Mouse (Mus musculus) G1E (cell line): Measurements from ENCODE around the gene Gm20403. TPM values are rescaled to one million over a fixed set of nuclear protein-coding genes. Genes with fewer than 3 reads are reported as not detected.

Source experiments
- polyA plus RNA-seq: library from polyadenylated mRNA; stranded (reverse); fragments of >175 nt; gene quantifications from 2 replicates; pipeline ENCODE4 v1.2.3, GENCODE M21; 2012
- total RNA-seq, 2 experiments: library from RNA; stranded (forward) in 1 of 2; stranded (reverse) in 1 of 2; fragments of 200-1000 nt in 1 of 2; fragments of >200 nt in 1 of 2; fragmentation: Nextera tagmentation in 1 of 2; gene quantifications; 2 replicates each; pipeline ENCODE4 v1.2.3; 2014 to 2017

The Gm20403 gene
- total and polyA plus RNA-seq, 3 experiments = 0.46 TPM; not detected in 2

Other genes with a start within 250 kb of the Gm20403 start
- 74.0 and 80.4 TPM in 2 replicates for gene Snx6, start 190.8 kb downstream of the Gm20403 start, total RNA-seq (2014; fragmentation: Nextera tagmentation)
- gene Snx6, start 190.8 kb downstream of the Gm20403 start, total RNA-seq (2017) = 162 and 188 TPM in 2 replicates
- gene Snx6, start 190.8 kb downstream of the Gm20403 start, polyA plus RNA-seq = 14.0 and 17.5 TPM in 2 replicates
- gene Cfl2, start 123.7 kb downstream of the Gm20403 start, total RNA-seq (2014; fragmentation: Nextera tagmentation) = 53.0 and 72.6 TPM in 2 replicates
- 45.0 and 46.9 TPM in 2 replicates for gene Cfl2, start 123.7 kb downstream of the Gm20403 start, total RNA-seq (2017)
- gene Cfl2, start 123.7 kb downstream of the Gm20403 start, polyA plus RNA-seq = 2.7 and 3.1 TPM in 2 replicates
- gene Baz1a, start 27.8 kb upstream of the Gm20403 start, total RNA-seq (2014; fragmentation: Nextera tagmentation) = 343 and 370 TPM in 2 replicates
- gene Baz1a, start 27.8 kb upstream of the Gm20403 start, total RNA-seq (2017) = 138 and 174 TPM in 2 replicates
- 34.1 and 35.2 TPM in 2 replicates for gene Baz1a, start 27.8 kb upstream of the Gm20403 start, polyA plus RNA-seq
- 46.5 and 53.1 TPM in 2 replicates for gene 2700097O09Rik, start 93.6 kb upstream of the Gm20403 start, total RNA-seq (2014; fragmentation: Nextera tagmentation)
- gene 2700097O09Rik, start 93.6 kb upstream of the Gm20403 start, total RNA-seq (2017) = 42.5 and 42.8 TPM in 2 replicates
- gene 2700097O09Rik, start 93.6 kb upstream of the Gm20403 start, polyA plus RNA-seq = 1.5 and 1.7 TPM in 2 replicates
- 287 and 299 TPM in 2 replicates for gene Srp54a, start 93.7 kb upstream of the Gm20403 start, total RNA-seq (2014; fragmentation: Nextera tagmentation)
- gene Srp54a, start 93.7 kb upstream of the Gm20403 start, total RNA-seq (2017) = 279 and 303 TPM in 2 replicates
- 67.6 and 70.2 TPM in 2 replicates for gene Srp54a, start 93.7 kb upstream of the Gm20403 start, polyA plus RNA-seq
- 6.9 and 11.7 TPM in 2 replicates for gene Fam177a, start 137.9 kb upstream of the Gm20403 start, total RNA-seq (2014; fragmentation: Nextera tagmentation)
- gene Fam177a, start 137.9 kb upstream of the Gm20403 start, total RNA-seq (2017) = 22.7 and 26.1 TPM in 2 replicates
- 6.7 and 7.4 TPM in 2 replicates for gene Fam177a, start 137.9 kb upstream of the Gm20403 start, polyA plus RNA-seq
- 128 and 152 TPM in 2 replicates for gene Srp54b, start 168.6 kb upstream of the Gm20403 start, total RNA-seq (2014; fragmentation: Nextera tagmentation)
- 217 and 252 TPM in 2 replicates for gene Srp54b, start 168.6 kb upstream of the Gm20403 start, total RNA-seq (2017)
- gene Srp54b, start 168.6 kb upstream of the Gm20403 start, polyA plus RNA-seq = 133 and 152 TPM in 2 replicates
- 19.1 and 22.5 TPM in 2 replicates for gene 1700047I17Rik2, start 213.1 kb upstream of the Gm20403 start, total RNA-seq (2014; fragmentation: Nextera tagmentation)
- not detected in 2 replicates for gene 1700047I17Rik2, start 213.1 kb upstream of the Gm20403 start, total RNA-seq (2017)
- not detected in 2 replicates for gene 1700047I17Rik2, start 213.1 kb upstream of the Gm20403 start, polyA plus RNA-seq
- 102 and 121 TPM in 2 replicates for gene Srp54c, start 243.6 kb upstream of the Gm20403 start, total RNA-seq (2014; fragmentation: Nextera tagmentation)
- 138 and 154 TPM in 2 replicates for gene Srp54c, start 243.6 kb upstream of the Gm20403 start, total RNA-seq (2017)
- 1.5 and 2.3 TPM in 2 replicates for gene Srp54c, start 243.6 kb upstream of the Gm20403 start, polyA plus RNA-seq